Mouse (Mus musculus): ENCODE data around the gene a. TPM values are rescaled to one million over a fixed set of nuclear protein-coding genes. Genes with fewer than 3 reads are reported as not detected.
"Not testable (repeated sequence)": the region's sequence is repeated elsewhere in the genome, so short reads cannot be mapped to it uniquely, and the experiment has no call there.

a gene
- polyA plus RNA-seq, 1 experiment from 2014 or later = not detected

GRCm38 (mm10) chr2:154920896-154921295 is 129.7 kb downstream of the a start:
- H3K36me3 ChIP-seq (ENCODE audit: control insufficient read depth, insufficient read depth, low read length) = no peaks in the 10 kb centered on the region
- H3K4me2 ChIP-seq (ENCODE audit: low read depth, low read length) = no peak overlapping the region
- 81% methylated on average over 7 of the region's 7 CpGs for WGBS
- no peak overlapping the region for H3K4me3 ChIP-seq (ENCODE audit: low read length)
- no peak overlapping the region for H3K9ac ChIP-seq (ENCODE audit: low read length)
- no peaks in the 10 kb centered on the region; the same call in 1 of the 2 replicates for H3K27me3 ChIP-seq (ENCODE audit: control insufficient read depth, insufficient read depth, low read depth, low read length)
- H3K9me3 ChIP-seq (ENCODE audit: control insufficient read depth, low read length) = no peaks in the 10 kb centered on the region
- no peak overlapping the region for H3K27ac ChIP-seq (ENCODE audit: low read length)
- no peak for ATAC-seq (ENCODE audit: low read depth)
- peaks cover 5% of the 10 kb centered on the region for H3K4me1 ChIP-seq (replicated peaks; ENCODE audit: control insufficient read depth, insufficient read depth, low read length)

- no CpG with 5 or more reads among the region's 4 CpGs for WGBS
- H3K9ac ChIP-seq (ENCODE audit: low read length); H3K4me3 ChIP-seq (ENCODE audit: low read length); H3K27me3 ChIP-seq (ENCODE audit: control insufficient read depth, insufficient read depth, low read depth, low read length); H3K36me3 ChIP-seq (ENCODE audit: control insufficient read depth, insufficient read depth, low read length); H3K4me2 ChIP-seq (ENCODE audit: low read depth, low read length); H3K9me3 ChIP-seq (ENCODE audit: control insufficient read depth, low read length); H3K4me1 ChIP-seq (replicated peaks; ENCODE audit: control insufficient read depth, insufficient read depth, low read length); ATAC-seq (ENCODE audit: low read depth); H3K27ac ChIP-seq (ENCODE audit: low read length): not testable (repeated sequence)
Measured at GRCm38 (mm10) chr2:154922134-154922533, 130.9 kb downstream of the a start.

GRCm38 (mm10) chr2:154925411-154926031 is 134.3 kb downstream of the a start:
- H3K36me3 ChIP-seq (ENCODE audit: control insufficient read depth, insufficient read depth, low read length) = no peaks in the 10 kb centered on the region
- 43% methylated on average over 7 of the region's 7 CpGs for WGBS

GRCm38 (mm10) chr2:154926843-154927242 is 135.6 kb downstream of the a start:
- no peak overlapping the region for H3K4me3 ChIP-seq (ENCODE audit: low read length)
- 78% methylated on average over 6 of the region's 6 CpGs for WGBS
- no peaks in the 10 kb centered on the region for H3K4me1 ChIP-seq (replicated peaks; ENCODE audit: control insufficient read depth, insufficient read depth, low read length)
- H3K36me3 ChIP-seq (ENCODE audit: control insufficient read depth, insufficient read depth, low read length) = no peaks in the 10 kb centered on the region
- no peak overlapping the region for H3K9ac ChIP-seq (ENCODE audit: low read length)
- no peak for ATAC-seq (ENCODE audit: low read depth)
- no peaks in the 10 kb centered on the region; the same call in 1 of the 2 replicates for H3K27me3 ChIP-seq (ENCODE audit: control insufficient read depth, insufficient read depth, low read depth, low read length)
- H3K4me2 ChIP-seq (ENCODE audit: low read depth, low read length) = no peak overlapping the region
- H3K9me3 ChIP-seq (ENCODE audit: control insufficient read depth, low read length) = no peaks in the 10 kb centered on the region
- H3K27ac ChIP-seq (ENCODE audit: low read length) = no peak overlapping the region

More at GRCm38 (mm10) chr2:154925411-154926031, 134.3 kb downstream of the a start:
- Histone ChIP-seq H3K4me3 (ENCODE audit: low read length) (no peak overlapping the region), H3K27me3 (ENCODE audit: control insufficient read depth, insufficient read depth, low read depth, low read length) (no peaks in the 10 kb centered on the region; the same call in 1 of the 2 replicates), H3K9ac (ENCODE audit: low read length) (no peak overlapping the region), H3K4me2 (ENCODE audit: low read depth, low read length) (no peak overlapping the region), H3K4me1 (replicated peaks; ENCODE audit: control insufficient read depth, insufficient read depth, low read length) (no peaks in the 10 kb centered on the region), H3K27ac (ENCODE audit: low read length) (no peak overlapping the region), H3K9me3 (ENCODE audit: control insufficient read depth, low read length) (no peaks in the 10 kb centered on the region)
- ATAC-seq (ENCODE audit: low read depth) = no peak

- Histone ChIP-seq H3K36me3 (ENCODE audit: control insufficient read depth, insufficient read depth, low read length) (no peaks in the 10 kb centered on the region), H3K4me1 (replicated peaks; ENCODE audit: control insufficient read depth, insufficient read depth, low read length) (no peaks in the 10 kb centered on the region), H3K27me3 (ENCODE audit: control insufficient read depth, insufficient read depth, low read depth, low read length) (no peaks in the 10 kb centered on the region; the same call in 1 of the 2 replicates), H3K9me3 (ENCODE audit: control insufficient read depth, low read length) (no peaks in the 10 kb centered on the region), H3K27ac (ENCODE audit: low read length) (no peak overlapping the region), H3K9ac (ENCODE audit: low read length) (no peak overlapping the region), H3K4me2 (ENCODE audit: low read depth, low read length) (no peak overlapping the region), H3K4me3 (ENCODE audit: low read length) (no peak overlapping the region)
- no peak for ATAC-seq (ENCODE audit: low read depth)
- 73% methylated on average over 2 of the region's 2 CpGs for WGBS
Measured at GRCm38 (mm10) chr2:154928298-154928697, 137.1 kb downstream of the a start.

GRCm38 (mm10) chr2:154933884-154934283 is 142.7 kb downstream of the a start:
- no peak for ATAC-seq (ENCODE audit: low read depth)
- Histone ChIP-seq H3K36me3 (ENCODE audit: control insufficient read depth, insufficient read depth, low read length) (no peaks in the 10 kb centered on the region), H3K27ac (ENCODE audit: low read length) (no peak overlapping the region), H3K27me3 (ENCODE audit: control insufficient read depth, insufficient read depth, low read depth, low read length) (no peaks in the 10 kb centered on the region), H3K4me1 (replicated peaks; ENCODE audit: control insufficient read depth, insufficient read depth, low read length) (no peaks in the 10 kb centered on the region), H3K9ac (ENCODE audit: low read length) (no peak overlapping the region), H3K4me2 (ENCODE audit: low read depth, low read length) (no peak overlapping the region), H3K9me3 (ENCODE audit: control insufficient read depth, low read length) (no peaks in the 10 kb centered on the region), H3K4me3 (ENCODE audit: low read length) (no peak overlapping the region)
- WGBS = 61% methylated on average over 4 of the region's 4 CpGs

- no peak for ATAC-seq (ENCODE audit: low read depth)
- WGBS = 58% methylated on average over 6 of the region's 6 CpGs
Measured at GRCm38 (mm10) chr2:154936106-154936505, 144.9 kb downstream of the a start.

GRCm38 (mm10) chr2:154936536-154937155 is 145.4 kb downstream of the a start:
- H3K27me3 ChIP-seq (ENCODE audit: control insufficient read depth, insufficient read depth, low read depth, low read length) = no peaks in the 10 kb centered on the region
- WGBS = 64% methylated on average over 11 of the region's 11 CpGs

More at GRCm38 (mm10) chr2:154936106-154936505, 144.9 kb downstream of the a start:
- Histone ChIP-seq H3K27me3 (ENCODE audit: control insufficient read depth, insufficient read depth, low read depth, low read length) (no peaks in the 10 kb centered on the region), H3K4me3 (ENCODE audit: low read length) (no peak overlapping the region), H3K36me3 (ENCODE audit: control insufficient read depth, insufficient read depth, low read length) (no peaks in the 10 kb centered on the region), H3K9me3 (ENCODE audit: control insufficient read depth, low read length) (no peaks in the 10 kb centered on the region), H3K4me1 (replicated peaks; ENCODE audit: control insufficient read depth, insufficient read depth, low read length) (no peaks in the 10 kb centered on the region), H3K27ac (ENCODE audit: low read length) (no peak overlapping the region), H3K9ac (ENCODE audit: low read length) (no peak overlapping the region), H3K4me2 (ENCODE audit: low read depth, low read length) (no peak overlapping the region)

GRCm38 (mm10) chr2:154937547-154938390 is 146.6 kb downstream of the a start:
- no peak overlapping the region for H3K27ac ChIP-seq (ENCODE audit: low read length)
- ATAC-seq (ENCODE audit: low read depth) = no peak
- no peak overlapping the region for H3K4me3 ChIP-seq (ENCODE audit: low read length)
- 70% methylated on average over 8 of the region's 8 CpGs for WGBS
- no peak overlapping the region for H3K4me2 ChIP-seq (ENCODE audit: low read depth, low read length)
- no peaks in the 10 kb centered on the region for H3K36me3 ChIP-seq (ENCODE audit: control insufficient read depth, insufficient read depth, low read length)
- H3K27me3 ChIP-seq (ENCODE audit: control insufficient read depth, insufficient read depth, low read depth, low read length) = no peaks in the 10 kb centered on the region
- H3K9ac ChIP-seq (ENCODE audit: low read length) = no peak overlapping the region
- H3K9me3 ChIP-seq (ENCODE audit: control insufficient read depth, low read length) = no peaks in the 10 kb centered on the region
- no peaks in the 10 kb centered on the region for H3K4me1 ChIP-seq (replicated peaks; ENCODE audit: control insufficient read depth, insufficient read depth, low read length)

More at GRCm38 (mm10) chr2:154936536-154937155, 145.4 kb downstream of the a start:
- Histone ChIP-seq H3K27ac (ENCODE audit: low read length) (no peak overlapping the region), H3K36me3 (ENCODE audit: control insufficient read depth, insufficient read depth, low read length) (no peaks in the 10 kb centered on the region), H3K4me2 (ENCODE audit: low read depth, low read length) (no peak overlapping the region), H3K4me3 (ENCODE audit: low read length) (no peak overlapping the region), H3K9me3 (ENCODE audit: control insufficient read depth, low read length) (no peaks in the 10 kb centered on the region), H3K9ac (ENCODE audit: low read length) (no peak overlapping the region), H3K4me1 (replicated peaks; ENCODE audit: control insufficient read depth, insufficient read depth, low read length) (no peaks in the 10 kb centered on the region)
- ATAC-seq (ENCODE audit: low read depth) = no peak
